Mouse (Mus musculus) adrenal gland, adult 8-10 months (tissue): Measurements from ENCODE around the gene Sesn3. TPM values are rescaled to one million over a fixed set of nuclear protein-coding genes. Genes with fewer than 3 reads are reported as not detected.
A peak's percentile ranks its signal among the peaks of the same experiment; 100 is the strongest.
"Not testable (repeated sequence)": the region's sequence is repeated elsewhere in the genome, so short reads cannot be mapped to it uniquely, and the experiment has no call there.

Source experiments
- DNase-seq: peaks from one replicate; pipeline ENCODE4 v3.0.0; 2022
- total RNA-seq, 4 experiments: library from RNA; stranded (reverse); gene quantifications; 2 replicates each; pipeline ENCODE4 v1.2.4; 2022

The Sesn3 gene
- total RNA-seq, 4 experiments from 2014 or later: 90.4 to 92.4 (median 91.1) TPM

DNA sequence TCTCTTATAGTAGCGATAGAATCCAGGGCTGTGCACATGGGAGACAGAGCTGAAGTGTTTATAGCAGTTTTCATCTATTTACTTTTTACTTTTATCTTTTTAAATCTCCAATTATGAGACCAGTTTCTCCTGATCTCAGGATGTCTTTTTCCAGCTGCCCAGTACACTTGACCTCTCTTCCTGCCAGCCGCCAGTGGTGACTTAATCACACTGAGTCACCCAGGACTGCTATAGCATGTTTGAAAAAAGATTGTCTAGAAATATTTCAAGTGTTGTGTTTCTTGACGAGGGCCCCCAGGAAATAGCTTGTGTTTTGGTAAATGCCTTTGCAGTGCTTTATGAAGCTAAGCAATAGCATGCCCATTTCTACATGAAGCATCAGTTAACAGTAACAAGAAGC lies 10.2 kb downstream of the Sesn3 start:
- DNase-seq: peak; percentile 44

DNA sequence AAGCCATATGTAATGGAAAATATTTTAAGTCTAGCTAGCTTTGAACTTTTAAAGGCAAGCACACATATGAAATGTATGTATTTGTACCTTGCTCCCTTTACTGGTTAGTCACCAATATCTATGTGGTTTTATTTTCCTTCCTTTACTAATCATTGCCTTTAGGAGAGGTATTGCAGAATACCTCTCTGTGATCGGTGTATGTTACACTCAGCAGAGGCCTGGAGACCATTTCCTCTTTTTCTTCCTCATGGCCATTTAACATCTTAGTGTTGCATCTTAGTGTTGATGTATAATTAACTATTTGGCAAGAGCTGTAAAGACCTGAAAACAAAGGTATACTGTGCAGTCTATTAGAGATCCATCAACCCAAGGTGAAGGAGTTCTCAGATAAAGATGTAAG lies 12.4 kb downstream of the Sesn3 start:
- no peak for DNase-seq

DNA sequence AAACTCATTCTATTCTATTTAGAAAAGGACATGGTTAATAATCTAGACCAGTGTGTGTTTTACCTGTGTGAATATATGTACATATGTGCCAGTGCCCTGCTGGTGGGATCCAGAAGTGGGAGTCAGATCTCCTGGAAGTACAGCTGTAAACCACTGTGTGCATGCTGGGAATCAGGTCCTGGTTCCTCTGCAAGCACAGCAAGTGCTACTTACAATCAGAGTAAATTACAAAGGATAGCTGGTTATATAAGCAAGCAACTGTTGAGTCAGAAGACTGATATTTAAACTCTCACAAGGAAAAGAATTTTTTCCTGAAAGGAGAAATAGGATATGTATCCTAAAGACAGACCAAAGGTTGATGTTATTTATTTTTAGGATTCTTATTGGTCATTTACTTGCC lies 13.6 kb downstream of the Sesn3 start:
- no peak for DNase-seq

DNA sequence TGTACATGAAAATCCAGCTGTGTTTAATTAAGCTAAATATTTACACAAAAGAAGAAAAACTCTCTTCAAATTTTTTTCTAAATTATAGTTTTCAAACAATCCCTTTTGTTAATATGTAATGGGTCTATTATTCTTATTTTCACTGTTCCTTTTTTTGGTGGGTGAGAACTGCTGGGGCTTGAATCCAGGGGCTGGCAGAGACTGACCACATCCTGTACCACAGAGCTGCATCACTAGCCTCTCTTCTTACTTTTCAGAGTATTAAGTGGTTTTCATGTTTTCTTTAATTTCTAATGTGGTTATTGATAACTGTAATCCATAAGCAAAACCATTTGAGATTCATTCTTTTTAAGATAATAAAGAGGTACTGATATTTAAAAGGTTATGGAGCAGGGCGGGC lies 19.0 kb downstream of the Sesn3 start:
- no peak for DNase-seq

DNA sequence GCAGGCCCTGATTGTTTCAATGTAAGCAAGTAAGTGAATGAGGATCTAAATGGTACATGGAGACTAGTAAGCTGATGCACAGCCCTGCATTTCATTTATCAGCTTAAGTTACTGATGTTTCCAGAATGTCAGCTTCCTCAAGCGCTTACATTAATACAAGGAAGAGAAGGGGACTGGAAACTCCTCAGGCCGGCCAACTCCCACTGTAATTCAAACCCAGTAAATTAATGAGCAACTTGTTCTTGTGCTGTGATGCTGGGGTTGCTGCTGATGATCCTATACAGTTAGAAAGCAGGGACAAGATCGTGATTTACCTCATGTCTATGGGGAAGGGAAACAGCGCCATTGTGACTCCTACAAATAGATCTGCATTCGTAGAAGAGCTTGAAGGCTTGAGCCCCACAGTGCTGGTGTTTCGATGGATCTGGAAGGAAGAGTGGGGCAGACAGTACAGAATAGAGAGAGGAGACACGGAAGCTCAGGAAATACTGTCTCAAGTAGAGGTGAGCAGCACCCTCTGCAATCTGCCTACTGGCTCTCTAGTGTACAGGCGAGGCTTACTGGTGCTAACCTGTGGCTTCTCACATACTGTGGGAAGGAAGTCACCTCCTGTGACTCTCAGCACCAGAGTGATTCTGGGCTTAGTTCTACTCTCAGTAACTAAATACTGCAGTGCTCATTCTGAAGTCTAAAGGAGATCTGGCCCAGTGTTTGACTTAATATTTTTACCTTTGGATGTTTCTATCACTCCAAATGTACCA lies 21.0 kb downstream of the Sesn3 start:
- no peak for DNase-seq

DNA sequence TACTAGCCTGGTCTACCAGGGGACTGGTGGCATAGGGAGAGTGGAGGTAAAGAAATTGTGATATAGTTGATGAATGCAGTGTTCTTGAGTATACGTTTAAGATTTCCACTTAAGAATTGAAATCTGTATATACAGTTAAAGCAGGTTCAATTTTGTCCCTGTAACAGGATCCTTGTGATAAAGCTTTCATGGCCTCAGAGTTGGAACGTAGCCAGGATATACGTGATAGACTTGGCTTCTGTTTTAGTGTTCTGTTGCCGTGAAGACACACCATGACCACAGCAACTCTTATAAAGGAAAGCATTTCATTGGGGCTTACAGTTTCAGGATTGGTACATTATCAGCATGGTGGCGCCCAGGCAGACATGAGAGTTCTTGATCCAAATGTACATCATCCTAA lies 22.3 kb downstream of the Sesn3 start:
- no peak for DNase-seq

DNA sequence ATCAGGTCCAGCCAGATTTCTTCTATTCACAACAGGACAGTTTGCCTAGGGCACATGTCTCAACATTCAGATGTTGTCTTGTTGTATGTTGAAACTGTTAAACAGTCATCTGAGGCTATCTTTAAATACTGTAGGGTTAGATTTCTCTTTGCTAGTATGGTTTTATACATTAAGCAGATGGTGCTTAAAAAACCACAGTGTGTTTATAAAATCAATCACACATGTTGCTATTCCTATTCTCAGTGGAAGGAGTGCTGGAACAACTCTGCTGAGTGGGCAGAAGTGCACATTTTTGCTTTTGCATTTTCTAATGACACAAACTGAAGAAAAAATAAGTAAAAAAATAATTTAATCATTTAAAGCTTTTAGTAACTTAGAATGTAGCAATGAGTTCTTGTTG lies 25.0 kb downstream of the Sesn3 start:
- no peak for DNase-seq

DNA sequence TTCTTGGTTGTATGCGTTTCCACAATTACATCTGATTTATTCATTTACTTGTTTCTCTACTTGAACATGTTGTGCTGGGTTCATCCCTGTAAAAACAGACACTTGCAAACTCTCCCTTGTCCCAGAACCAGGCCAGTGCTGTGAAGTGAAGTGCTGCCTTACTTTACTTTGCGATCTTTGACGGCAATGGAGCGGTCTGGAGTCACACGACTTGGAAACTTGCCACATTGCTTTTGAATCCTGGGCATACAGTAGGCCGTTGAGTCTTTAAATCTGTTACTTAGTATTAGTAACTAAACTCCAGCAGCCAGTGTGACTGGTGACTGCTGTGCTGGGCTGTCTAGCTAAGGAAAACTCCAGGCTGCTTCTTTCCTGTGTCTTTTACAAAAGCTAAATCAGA lies 25.9 kb downstream of the Sesn3 start:
- DNase-seq: no peak

DNA sequence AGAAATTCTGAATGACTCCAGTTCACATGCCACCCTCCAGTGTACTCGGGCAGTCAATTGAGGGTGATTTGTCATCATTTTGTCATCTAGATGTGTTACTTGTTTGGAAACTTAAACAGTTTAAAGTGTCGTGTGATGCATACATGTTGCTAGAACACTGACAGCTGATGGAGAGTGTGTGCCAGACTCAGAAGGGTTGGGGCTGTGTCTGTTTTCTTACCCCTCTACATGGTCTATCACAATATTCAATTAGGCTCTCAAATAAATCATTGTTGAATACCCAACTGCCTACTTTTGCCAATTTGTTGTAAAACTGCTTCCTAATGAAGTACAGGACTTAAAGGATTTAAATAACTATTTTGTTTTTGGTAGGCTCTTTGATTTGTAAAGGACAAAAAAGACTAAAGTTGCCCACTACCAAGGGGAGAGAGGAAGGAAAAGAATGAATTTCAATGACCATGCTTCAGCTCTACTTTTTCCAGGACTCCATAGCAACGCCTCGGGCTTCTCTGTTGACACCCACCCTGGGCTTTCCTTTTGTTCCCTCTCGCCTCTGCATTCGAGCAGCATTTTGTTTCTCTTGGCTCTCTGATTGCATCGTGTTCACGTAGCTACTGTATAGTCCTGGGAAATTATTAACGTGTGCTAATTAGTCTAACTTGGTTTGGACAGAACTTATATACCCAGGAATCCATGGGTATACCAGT lies 29.5 kb downstream of the Sesn3 start:
- DNase-seq: no peak

DNA sequence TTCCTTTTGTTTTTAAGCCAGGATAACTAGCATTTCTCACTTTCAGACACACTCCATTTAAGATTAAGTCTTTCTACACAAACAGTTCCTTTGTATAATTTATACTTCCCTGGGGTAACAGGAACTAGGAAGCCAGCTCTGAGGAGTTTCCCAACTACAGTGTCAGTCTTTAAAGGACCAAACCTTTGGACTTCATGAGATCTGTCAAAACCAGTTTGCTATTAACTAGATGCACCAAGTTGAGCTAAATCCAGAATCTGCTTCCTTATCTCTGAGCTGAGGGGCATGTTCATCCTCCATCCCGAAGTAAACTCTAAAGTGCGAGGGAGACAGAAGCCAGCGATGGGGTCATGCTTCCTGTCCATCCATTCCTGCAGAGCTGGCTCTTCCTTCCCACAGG lies 32.5 kb downstream of the Sesn3 start:
- no peak for DNase-seq

DNA sequence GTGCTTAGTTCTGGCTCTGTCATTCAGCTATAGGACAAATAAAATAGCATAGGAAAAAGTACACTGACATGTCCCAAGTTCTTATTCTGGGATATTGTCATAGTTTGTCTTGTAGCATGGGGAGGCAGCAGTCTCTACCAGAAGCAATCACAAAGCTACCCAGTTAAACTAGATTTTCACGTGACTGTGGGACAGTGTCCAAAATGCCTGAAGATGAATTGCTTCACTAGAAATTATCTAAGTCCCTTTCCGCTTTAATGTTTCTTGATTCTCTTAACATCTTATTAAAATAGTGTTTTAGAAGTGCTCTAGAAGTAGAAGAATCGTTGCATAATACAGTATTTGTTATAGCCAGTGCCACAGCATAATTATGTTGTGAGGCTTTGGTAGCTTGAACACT lies 39.1 kb downstream of the Sesn3 start:
- DNase-seq: no peak

DNA sequence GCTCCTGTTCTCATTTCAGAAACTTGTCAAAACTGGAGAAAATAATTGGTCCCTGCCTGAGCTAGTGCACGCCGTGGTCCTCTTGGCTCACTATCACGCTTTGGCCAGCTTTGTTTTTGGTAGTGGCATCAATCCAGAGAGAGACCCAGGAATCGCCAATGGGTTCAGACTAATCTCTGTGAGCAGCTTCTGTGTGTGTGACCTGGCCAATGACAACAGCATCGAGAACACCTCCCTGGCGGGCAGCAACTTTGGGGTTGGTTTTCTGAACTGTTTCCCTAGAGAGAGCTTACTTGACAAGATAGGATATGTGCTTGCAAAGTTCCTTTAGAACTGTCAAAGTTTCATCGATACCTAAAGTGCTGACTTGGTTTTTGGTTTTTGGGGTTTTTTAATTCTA lies 39.6 kb downstream of the Sesn3 start:
- no peak for DNase-seq

DNA sequence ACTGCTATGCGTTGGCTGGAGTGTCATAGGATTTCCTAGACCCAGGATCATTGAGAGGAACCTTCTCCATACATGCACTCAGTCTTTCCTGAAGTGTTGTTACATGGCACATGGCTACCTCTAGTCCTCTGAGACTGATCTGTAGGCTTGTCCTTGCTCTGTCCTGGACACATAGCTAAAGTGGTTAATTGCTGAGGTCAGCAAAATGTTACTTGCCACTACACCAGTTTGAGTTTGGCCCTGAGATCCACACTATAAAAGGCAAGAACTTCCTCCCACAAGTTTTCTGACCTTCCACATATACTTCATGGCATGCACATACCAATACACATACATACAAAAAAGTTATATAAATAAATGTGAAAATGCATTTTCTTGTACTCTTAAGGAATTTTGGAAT lies 41.8 kb downstream of the Sesn3 start:
- DNase-seq: no peak

DNA sequence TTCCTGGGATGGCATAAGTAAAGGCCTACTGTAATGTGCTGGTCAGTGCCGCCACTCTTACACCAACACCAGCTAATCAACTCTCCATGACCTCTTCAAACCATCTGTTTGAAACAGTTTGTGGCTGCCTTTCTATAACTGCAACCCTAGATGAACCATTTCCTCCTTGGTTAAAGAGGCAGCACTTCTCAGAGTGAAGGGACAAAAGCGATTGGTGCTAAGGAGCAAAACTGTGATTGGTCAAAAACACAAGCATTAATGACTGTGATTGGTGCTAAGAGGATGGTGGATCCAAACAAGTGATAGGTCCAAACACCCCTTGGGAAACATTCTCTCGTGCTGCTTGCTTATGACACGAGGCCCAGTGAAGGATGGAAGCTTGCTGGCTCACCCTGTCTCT lies 61.0 kb downstream of the Sesn3 start:
- DNase-seq: no peak

DNA sequence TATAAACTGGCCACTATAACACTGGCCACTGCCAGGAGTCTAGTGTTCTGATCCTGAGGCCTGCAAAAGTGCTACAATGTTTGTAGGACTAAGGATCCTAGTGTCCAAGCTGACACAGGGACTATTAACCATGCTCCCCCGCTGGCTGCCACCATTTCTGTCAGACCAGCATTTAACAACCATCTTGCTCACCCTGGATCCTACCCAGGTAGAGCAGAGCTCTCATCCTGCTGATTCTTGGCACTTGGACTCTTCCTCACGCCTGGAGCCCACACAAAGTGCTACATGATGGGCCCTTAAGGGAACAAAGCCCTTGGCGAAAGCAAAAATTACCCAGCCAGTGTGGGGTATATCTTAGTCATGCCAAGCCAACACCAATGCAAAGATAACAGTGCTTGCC lies 62.0 kb downstream of the Sesn3 start:
- no peak for DNase-seq

DNA sequence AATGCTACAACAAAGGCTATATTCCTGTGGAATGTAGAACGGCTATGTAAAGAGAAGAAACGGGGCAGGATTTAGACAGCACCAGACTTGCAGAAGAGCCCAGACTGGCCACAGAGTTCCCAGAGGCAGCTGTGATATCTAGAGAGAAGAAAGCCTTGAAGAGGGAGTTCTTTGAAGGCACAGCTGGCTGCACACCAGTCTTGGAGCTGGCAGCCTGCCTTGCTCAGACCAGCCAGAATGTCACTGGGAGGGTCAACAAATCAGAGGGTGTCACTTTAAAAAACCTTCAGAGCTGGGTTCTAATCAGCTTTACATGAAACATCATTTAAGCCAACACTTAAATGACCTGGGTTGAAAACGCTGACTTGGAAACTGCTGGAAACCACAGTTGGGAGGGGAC lies 63.8 kb downstream of the Sesn3 start:
- peak; percentile 26 for DNase-seq

DNA sequence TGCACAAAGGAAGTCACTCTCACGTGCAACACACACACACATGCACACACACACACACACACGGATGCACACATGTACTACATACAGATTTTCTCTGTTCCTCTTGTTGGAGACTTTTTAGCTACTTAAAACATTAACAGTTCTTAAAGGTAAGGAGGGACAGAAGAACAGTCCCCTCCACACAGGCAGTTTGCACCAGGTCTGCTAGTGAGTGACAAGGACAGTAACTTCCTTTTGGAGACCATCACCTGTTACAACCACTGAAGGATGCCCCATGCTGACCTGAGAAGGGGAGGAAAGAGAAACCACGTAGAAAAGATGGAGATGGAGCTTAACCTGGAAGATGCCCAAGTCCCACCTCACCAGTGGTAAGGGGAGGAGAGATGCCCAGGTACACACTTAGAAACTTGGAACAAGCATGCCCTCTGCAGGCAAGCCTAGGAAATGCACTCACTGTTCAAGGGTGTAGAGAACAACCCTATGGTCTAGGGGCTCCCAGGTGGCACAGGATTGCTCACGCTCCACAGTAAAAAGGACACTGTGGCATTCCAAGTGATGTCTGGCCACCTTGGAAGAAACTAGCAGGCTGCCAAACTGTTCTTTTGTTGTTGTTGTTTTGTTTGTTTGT lies 67.3 kb downstream of the Sesn3 start:
- DNase-seq: peak; percentile 40

DNA sequence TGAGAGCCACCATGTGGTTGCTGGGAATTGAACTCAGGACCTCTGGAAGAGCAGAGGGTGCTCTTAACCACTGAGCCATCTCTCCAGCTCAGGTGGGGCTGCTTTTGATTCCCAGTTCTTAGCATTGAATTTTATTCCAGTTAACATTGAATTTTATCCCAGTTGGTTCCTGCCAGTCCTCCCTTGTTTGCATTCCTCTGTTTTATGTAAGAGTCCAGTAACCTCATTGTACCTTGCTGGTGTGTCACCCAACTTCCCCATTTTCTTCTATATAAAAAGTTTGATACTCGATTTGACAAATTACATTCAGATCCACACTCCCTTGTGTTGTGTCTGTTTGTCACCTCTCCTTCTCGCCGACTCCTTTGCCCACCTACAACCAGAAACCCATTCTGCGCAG lies 71.0 kb downstream of the Sesn3 start:
- not testable (repeated sequence) for DNase-seq

DNA sequence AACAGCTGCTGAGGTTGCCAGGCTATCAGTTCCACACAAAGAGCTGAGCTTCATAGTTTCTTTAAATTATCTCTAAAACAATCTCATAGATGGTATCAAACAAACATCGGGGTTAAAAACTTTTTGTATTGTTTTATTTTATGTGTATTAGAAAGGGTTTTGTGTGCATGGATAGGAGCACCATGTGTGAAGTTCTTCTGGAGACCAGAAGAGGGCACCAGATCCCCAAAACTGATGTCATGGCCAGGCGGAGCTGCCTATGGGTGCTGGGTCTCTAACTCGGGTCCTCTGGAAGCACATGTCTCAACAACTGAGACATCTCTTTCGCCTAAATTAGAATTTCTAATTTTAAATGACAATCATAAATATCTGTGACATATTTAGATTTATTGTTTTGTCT lies 73.5 kb downstream of the Sesn3 start:
- DNase-seq: no peak

DNA sequence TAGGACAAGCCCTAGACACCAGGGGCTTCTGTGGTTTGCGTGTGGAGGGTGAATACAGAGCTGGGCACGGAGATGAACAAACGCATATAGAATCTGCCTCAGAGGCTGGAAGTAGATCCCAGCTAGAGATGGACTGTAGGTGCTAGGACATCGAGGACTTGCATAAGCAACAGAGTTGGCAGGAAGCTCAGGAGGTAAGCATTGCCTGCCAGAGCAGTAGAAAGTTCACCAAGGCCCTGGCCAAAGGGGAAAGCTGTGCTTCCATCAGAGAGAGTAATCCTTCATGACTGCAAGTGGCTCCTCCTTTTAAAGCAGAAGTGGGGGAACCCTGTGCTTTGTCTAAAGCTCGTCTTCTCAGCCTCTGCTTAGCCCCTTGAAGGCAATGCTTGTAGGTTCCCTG lies 74.5 kb downstream of the Sesn3 start:
- no peak for DNase-seq

DNA sequence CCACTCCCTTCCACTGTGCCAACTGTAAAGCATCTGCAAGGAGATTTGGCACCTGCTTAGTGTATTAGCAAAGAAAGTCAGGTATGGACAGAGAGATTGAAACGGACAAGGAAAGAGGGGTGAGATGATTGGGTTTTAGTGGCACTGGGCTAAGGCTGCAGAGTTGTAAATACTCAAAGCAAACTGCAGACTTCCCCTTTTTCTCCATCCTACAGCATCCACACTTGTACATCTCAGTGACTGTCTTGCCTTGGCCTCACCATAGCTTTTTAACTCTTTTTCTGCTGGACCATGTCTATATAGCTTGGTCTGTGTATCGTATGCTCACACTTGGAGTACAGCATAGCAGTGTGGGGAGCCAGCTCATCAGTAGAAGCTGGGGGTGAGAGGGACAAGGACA lies 75.9 kb downstream of the Sesn3 start:
- DNase-seq: no peak

DNA sequence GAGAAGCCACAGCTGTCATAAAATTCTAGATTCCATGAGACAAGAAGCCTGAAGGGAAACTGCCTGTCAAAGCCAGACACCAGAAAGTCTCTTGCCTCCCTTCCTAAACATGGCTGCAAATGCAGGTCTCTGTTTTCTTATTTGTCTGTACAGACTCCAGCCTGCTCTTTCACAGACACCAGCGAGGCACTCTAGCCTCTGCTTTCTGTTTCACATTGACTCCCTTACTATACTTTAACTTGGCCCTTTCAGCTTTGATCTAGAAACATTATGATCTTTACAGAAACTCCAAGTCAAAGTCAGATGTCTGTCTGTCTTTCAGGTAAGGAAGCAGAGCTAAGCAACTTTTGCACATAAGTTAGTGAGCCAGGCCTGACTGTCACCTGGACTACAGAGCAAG lies 77.5 kb downstream of the Sesn3 start:
- DNase-seq: no peak

DNA sequence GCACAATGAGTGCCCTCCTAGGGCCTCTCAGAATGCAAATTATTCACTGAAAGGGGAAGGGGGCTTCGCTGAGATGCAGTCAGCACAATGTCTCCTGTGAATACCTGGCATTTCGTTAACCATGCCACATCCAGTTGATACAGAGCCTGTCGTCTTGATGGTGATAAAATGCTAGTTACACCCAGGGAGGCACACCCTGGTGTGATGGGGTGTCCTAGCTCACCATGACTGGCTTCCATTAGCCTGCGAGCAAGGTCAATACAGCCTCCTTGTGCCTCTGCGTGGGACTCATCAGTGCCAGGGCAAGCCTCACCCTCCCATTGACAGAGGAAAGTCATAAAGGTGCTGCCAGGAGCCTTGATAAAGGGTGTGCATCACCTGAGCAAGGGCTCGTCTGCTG lies 80.0 kb downstream of the Sesn3 start:
- DNase-seq: no peak

DNA sequence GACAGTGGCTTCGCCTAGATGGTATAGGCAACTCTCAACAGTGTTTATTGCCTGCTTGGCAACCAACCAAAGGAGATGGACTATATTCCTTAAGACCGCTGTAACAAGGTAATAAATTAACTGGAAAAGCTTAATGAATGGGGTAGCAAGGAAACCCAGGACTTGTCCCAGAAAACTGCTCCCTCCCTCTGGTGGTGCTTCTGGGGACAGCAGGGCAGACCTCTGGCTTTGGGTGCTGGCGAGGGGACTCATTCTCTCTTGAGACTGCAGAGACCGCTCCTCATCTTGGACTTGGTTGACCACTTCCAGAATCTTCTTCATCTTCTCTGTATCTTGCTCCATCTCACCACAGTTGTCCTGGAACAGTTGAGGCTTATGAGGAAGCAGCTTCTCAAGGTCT lies 82.2 kb downstream of the Sesn3 start:
- no peak for DNase-seq
